Mouse (Mus musculus): ENCODE results near the gene Ivns1abp. TPM values are rescaled to one million over a fixed set of nuclear protein-coding genes. Genes with fewer than 3 reads are reported as not detected.
"Not testable (repeated sequence)": the region's sequence is repeated elsewhere in the genome, so short reads cannot be mapped to it uniquely, and the experiment has no call there.

The Ivns1abp gene
- polyA plus RNA-seq, 1 experiment from 2014 or later, result 68.2 TPM

DNA sequence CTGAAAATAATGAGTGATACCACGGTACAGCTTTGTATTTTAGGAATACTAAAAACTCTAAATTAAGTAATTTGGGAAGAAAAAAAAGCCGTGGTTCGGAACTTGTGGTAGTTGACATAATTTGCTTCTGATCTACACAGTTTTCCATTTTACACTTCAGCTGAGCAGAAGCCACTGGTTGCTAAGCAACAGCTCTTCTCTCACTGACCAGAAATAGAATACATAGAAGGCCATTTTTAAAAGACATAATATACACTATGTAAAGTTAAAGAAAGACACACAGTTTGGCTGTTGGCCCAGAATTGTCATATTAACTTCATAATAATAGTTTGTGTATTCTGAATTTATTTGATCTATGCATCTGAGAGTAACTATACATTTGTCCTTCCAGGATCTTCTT, 42.4 kb upstream of the Ivns1abp start:
- no peaks in the 10 kb centered on the region for H3K27me3 ChIP-seq (ENCODE audit: insufficient read depth, low read length)
- ATAC-seq (no peak), DNase-seq (no peak)
- 71% methylated on average over 3 of the region's 3 CpGs for WGBS (ENCODE audit: insufficient replicate concordance)
- no peak overlapping the region for H3K4me2 ChIP-seq (ENCODE audit: low read depth, low read length)
- H3K9ac ChIP-seq (replicated peaks), result no peak overlapping the region
- TF ChIP-seq CTCF (IDR thresholded peaks at IDR 0.05; ENCODE audit: low read depth) (no peak), EP300 (IDR thresholded peaks at IDR 0.05; ENCODE audit: low read depth) (no peak)
- H3K27ac ChIP-seq (ENCODE audit: low read depth), result no peak overlapping the region
- no peak overlapping the region for H3K4me3 ChIP-seq (ENCODE audit: low read depth, low read length)
- no peaks in the 10 kb centered on the region for H3K9me3 ChIP-seq (ENCODE audit: low read length)
- no peaks in the 10 kb centered on the region for H3K4me1 ChIP-seq (ENCODE audit: insufficient read depth)
- no peaks in the 10 kb centered on the region for H3K36me3 ChIP-seq (replicated peaks; ENCODE audit: insufficient read depth, low read length)

DNA sequence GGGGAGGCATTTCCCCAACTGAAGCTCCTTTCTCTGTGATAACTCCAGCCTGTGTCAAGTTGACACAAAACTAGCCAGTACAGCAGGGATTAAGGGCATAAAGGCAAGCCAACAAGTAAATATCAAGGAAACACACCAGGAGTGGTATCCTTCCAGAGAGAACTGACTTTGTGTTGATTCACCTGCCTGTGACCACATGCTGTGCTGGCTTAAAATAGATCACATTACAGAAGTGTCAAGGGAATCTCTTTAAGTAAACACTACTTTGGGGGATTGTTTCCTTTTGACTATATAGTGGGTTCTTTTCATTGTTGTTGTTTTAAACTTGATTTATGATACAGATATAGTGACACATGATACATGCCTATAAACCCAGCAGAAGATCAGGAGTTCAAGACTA, 41.0 kb upstream of the Ivns1abp start:
- H3K27me3 ChIP-seq (ENCODE audit: insufficient read depth, low read length), result no peaks in the 10 kb centered on the region
- DNase-seq, result no peak

DNA sequence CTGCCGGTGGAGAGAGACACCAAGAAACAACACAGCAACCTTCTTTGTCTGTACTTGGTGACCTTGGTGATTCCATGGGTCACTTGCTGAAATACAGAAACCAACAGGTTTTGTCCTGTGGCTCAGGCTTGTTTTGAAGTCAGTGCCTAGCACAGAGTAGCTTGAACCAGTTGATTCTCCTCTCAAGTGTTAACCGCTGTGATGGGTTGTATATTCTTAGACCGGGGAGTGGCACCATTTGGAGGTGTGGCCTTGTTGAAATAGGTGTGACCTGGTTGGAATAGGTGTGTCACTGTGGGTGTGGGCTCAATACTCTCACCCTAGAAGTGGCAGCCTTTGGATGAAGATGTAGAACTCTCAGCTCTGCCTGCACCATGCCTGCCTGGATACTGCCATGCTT, 39.3 kb upstream of the Ivns1abp start:
- H3K9me3 ChIP-seq (ENCODE audit: low read length); H3K27ac ChIP-seq (ENCODE audit: low read depth); DNase-seq; ATAC-seq; H3K4me1 ChIP-seq (ENCODE audit: insufficient read depth); H3K36me3 ChIP-seq (replicated peaks; ENCODE audit: insufficient read depth, low read length); H3K4me2 ChIP-seq (ENCODE audit: low read depth, low read length); H3K27me3 ChIP-seq (ENCODE audit: insufficient read depth, low read length); H3K9ac ChIP-seq (replicated peaks); H3K4me3 ChIP-seq (ENCODE audit: low read depth, low read length): not testable (repeated sequence)
- 74% methylated on average over 3 of the region's 3 CpGs for whole genome bisulfite sequencing (ENCODE audit: insufficient replicate concordance)

More for the DNA sequence above, 41.0 kb upstream of the Ivns1abp start:
- no peak for ATAC-seq
- no peaks in the 10 kb centered on the region for H3K9me3 ChIP-seq (ENCODE audit: low read length)
- no peak overlapping the region for H3K4me2 ChIP-seq (ENCODE audit: low read depth, low read length)
- no peak overlapping the region for H3K27ac ChIP-seq (ENCODE audit: low read depth)
- TF ChIP-seq CTCF (IDR thresholded peaks at IDR 0.05; ENCODE audit: low read depth) (no peak), EP300 (IDR thresholded peaks at IDR 0.05; ENCODE audit: low read depth) (no peak)
- no peak overlapping the region for H3K4me3 ChIP-seq (ENCODE audit: low read depth, low read length)
- no peaks in the 10 kb centered on the region for H3K4me1 ChIP-seq (ENCODE audit: insufficient read depth)
- no peaks in the 10 kb centered on the region for H3K36me3 ChIP-seq (replicated peaks; ENCODE audit: insufficient read depth, low read length)
- no peak overlapping the region for H3K9ac ChIP-seq (replicated peaks)

DNA sequence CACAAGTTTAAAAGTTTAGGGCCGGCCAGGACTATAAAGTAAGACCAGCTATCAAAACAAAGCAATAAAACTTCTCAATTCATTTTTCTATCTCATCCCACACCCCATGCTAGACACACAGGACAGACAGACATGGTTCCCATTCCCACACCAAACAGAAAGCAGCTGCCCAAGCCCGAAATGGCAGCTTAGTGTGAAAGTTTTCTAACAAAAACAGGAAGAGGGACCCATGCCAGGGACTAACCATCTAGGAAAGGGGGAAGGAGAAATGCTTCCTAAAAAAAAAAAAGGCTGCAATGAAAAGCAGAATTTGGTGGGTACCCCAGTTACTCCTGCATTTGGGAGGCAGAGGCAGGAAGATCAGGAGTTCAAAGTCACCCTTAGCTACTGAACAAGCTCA, 37.2 kb upstream of the Ivns1abp start:
- no peak overlapping the region for H3K27ac ChIP-seq (ENCODE audit: low read depth)
- 0 out of 2 replicates have a peak, but pooled peaks cover 2% of the 10 kb centered on the region for H3K4me1 ChIP-seq (ENCODE audit: insufficient read depth)
- H3K4me2 ChIP-seq (ENCODE audit: low read depth, low read length), result no peak overlapping the region
- TF ChIP-seq CTCF (IDR thresholded peaks at IDR 0.05; ENCODE audit: low read depth) (no peak), EP300 (IDR thresholded peaks at IDR 0.05; ENCODE audit: low read depth) (no peak)
- H3K27me3 ChIP-seq (ENCODE audit: insufficient read depth, low read length), result no peaks in the 10 kb centered on the region
- H3K9me3 ChIP-seq (ENCODE audit: low read length), result no peaks in the 10 kb centered on the region
- 63% methylated on average over 2 of the region's 2 CpGs for WGBS (ENCODE audit: insufficient replicate concordance)
- H3K36me3 ChIP-seq (replicated peaks; ENCODE audit: insufficient read depth, low read length), result no peaks in the 10 kb centered on the region
- no peak overlapping the region for H3K9ac ChIP-seq (replicated peaks)
- ATAC-seq (no peak), DNase-seq (no peak)
- H3K4me3 ChIP-seq (ENCODE audit: low read depth, low read length), result no peak overlapping the region

DNA sequence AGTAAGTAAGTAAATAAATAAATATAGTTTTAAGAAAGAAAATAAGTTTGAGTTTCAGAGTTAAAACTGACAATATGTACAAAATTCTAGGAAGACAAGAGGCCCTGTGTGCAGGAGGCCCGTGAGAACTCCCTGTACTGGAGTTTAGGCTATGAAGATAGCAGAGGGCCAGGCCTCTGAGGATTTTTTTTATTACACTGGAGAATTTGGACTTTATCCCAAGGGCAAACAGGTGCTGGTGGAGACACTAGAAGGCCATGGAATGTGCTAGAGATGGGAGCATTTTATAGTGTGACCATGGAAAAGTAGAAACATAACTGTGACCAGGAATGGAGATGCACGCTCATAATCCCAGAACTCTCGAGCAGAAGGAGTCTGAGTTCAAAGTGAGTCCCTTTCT, 36.5 kb upstream of the Ivns1abp start:
- H3K36me3 ChIP-seq (replicated peaks; ENCODE audit: insufficient read depth, low read length), result no peaks in the 10 kb centered on the region
- ATAC-seq (no peak), DNase-seq (no peak)
- TF ChIP-seq EP300 (IDR thresholded peaks at IDR 0.05; ENCODE audit: low read depth) (no peak), CTCF (IDR thresholded peaks at IDR 0.05; ENCODE audit: low read depth) (no peak)
- H3K9ac ChIP-seq (replicated peaks), result no peak overlapping the region
- 70% methylated on average over 3 of the region's 3 CpGs for WGBS (ENCODE audit: insufficient replicate concordance)
- peaks cover 2% of the 10 kb centered on the region; the same call in 1 of the 2 replicates for H3K4me1 ChIP-seq (ENCODE audit: insufficient read depth)
- no peak overlapping the region for H3K4me2 ChIP-seq (ENCODE audit: low read depth, low read length)
- H3K9me3 ChIP-seq (ENCODE audit: low read length), result no peaks in the 10 kb centered on the region
- H3K4me3 ChIP-seq (ENCODE audit: low read depth, low read length), result no peak overlapping the region
- H3K27ac ChIP-seq (ENCODE audit: low read depth), result no peak overlapping the region
- H3K27me3 ChIP-seq (ENCODE audit: insufficient read depth, low read length), result no peaks in the 10 kb centered on the region

DNA sequence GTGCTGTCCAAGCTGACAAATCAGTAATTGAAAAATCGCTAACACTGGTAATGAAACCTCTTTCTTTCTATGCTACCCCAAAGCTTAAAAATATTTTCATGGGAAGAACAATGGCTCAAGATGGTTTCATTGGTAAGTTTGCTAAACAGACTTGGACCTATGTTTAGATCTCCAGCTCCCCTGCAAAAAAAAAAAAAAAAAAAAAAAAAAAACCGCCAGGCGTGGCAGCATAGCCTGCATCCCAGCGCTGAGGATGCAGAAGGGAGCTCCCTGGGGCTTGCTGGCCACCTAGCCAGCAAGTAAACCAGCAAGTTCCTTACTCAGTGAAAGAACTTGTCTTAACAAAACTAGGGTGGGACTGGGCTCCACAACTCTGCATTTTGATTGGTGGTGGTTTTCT, 35.8 kb upstream of the Ivns1abp start:
- no peak overlapping the region for H3K9ac ChIP-seq (replicated peaks)
- no peaks in the 10 kb centered on the region for H3K27me3 ChIP-seq (ENCODE audit: insufficient read depth, low read length)
- no peak overlapping the region for H3K4me3 ChIP-seq (ENCODE audit: low read depth, low read length)
- no peak for TF ChIP-seq CTCF (IDR thresholded peaks at IDR 0.05; ENCODE audit: low read depth)
- no peak for TF ChIP-seq EP300 (IDR thresholded peaks at IDR 0.05; ENCODE audit: low read depth)
- no peak overlapping the region for H3K4me2 ChIP-seq (ENCODE audit: low read depth, low read length)
- no peak overlapping the region for H3K27ac ChIP-seq (ENCODE audit: low read depth)
- no peaks in the 10 kb centered on the region for H3K9me3 ChIP-seq (ENCODE audit: low read length)
- ATAC-seq (no peak), DNase-seq (no peak)
- H3K4me1 ChIP-seq (ENCODE audit: insufficient read depth), result peaks cover 6% of the 10 kb centered on the region
- H3K36me3 ChIP-seq (replicated peaks; ENCODE audit: insufficient read depth, low read length), result no peaks in the 10 kb centered on the region
- WGBS (ENCODE audit: insufficient replicate concordance), result 63% methylated on average over 4 of the region's 4 CpGs

DNA sequence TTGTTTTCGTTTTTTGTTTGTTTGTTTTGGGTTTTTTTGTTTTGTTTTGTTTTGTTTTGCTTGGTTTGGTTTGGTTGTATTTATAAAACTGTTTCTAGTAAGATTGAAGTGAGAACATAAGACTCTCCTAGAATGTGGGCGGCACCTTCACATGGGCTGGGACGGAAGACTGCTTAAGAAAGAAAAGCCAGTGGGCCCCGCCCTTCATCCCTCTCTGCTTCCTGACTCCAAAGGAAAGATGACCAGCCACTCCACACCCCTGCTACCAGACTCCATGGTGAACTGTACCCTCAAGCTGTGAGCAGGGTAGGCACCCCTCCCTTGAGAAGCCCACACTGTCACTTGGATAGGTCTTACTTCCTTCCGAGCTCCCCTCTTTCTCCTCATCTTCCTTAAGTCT, 33.8 kb upstream of the Ivns1abp start:
- TF ChIP-seq CTCF (IDR thresholded peaks at IDR 0.05; ENCODE audit: low read depth) (no peak), EP300 (IDR thresholded peaks at IDR 0.05; ENCODE audit: low read depth) (no peak)

More for the DNA sequence above, 33.8 kb upstream of the Ivns1abp start:
- WGBS (ENCODE audit: insufficient replicate concordance), result 78% methylated on average over 5 of the region's 5 CpGs
- Histone ChIP-seq H3K27ac (ENCODE audit: low read depth) (no peak overlapping the region), H3K4me3 (ENCODE audit: low read depth, low read length) (no peak overlapping the region), H3K36me3 (replicated peaks; ENCODE audit: insufficient read depth, low read length) (no peaks in the 10 kb centered on the region), H3K4me1 (ENCODE audit: insufficient read depth) (peaks cover 6% of the 10 kb centered on the region), H3K9ac (replicated peaks) (no peak overlapping the region), H3K9me3 (ENCODE audit: low read length) (no peaks in the 10 kb centered on the region), H3K27me3 (ENCODE audit: insufficient read depth, low read length) (no peaks in the 10 kb centered on the region), H3K4me2 (ENCODE audit: low read depth, low read length) (no peak overlapping the region)
- DNase-seq, result no peak
- no peak for ATAC-seq
